Mouse (Mus musculus): ENCODE data around the gene Rasgrf1. TPM values are rescaled to one million over a fixed set of nuclear protein-coding genes. Genes with fewer than 3 reads are reported as not detected.

Gene Rasgrf1
- total and polyA plus RNA-seq, 3 experiments: not detected

- H3K4me3 ChIP-seq (replicated peaks in 1 of 3; ENCODE audit: low read depth in 2 of 3, low read length in 2 of 3, poor library complexity in 1 of 3): no peak overlapping the region
- dilution Hi-C loops (cut with MboI; ENCODE audit: extremely low pct_ligation_motif_present, extremely low pct_unique_long_range_greater_than_20kb, low sequenced_read_pairs): no loop called here
- no peaks in the 10 kb centered on the region for H3K9me3 ChIP-seq (replicated peaks; ENCODE audit: low read length)
- no peak for TF ChIP-seq SMC3 (IDR thresholded peaks at IDR 0.05; ENCODE audit: low read depth, low read length)
- TF ChIP-seq RAD21 (IDR thresholded peaks at IDR 0.05; ENCODE audit: low read depth, low read length): no peak
- TF ChIP-seq ELF1 (IDR thresholded peaks at IDR 0.05; ENCODE audit: low read depth, low read length): no peak
- TF ChIP-seq MAX (IDR thresholded peaks at IDR 0.05; ENCODE audit: low read length): no peak
- TF ChIP-seq MAZ (IDR thresholded peaks at IDR 0.05; ENCODE audit: low read depth, low read length): no peak
- TF ChIP-seq USF2 (conservative IDR thresholded peaks at IDR 0.05; ENCODE audit: low read depth, low read length): no peak
- no peak for TF ChIP-seq TCF12 (IDR thresholded peaks at IDR 0.05; ENCODE audit: low read depth, low read length)
- TF ChIP-seq ZMIZ1 (IDR thresholded peaks at IDR 0.05; ENCODE audit: low read depth, low read length): no peak
- TF ChIP-seq IRF4 (IDR thresholded peaks at IDR 0.05; ENCODE audit: low read depth, low read length): no peak
- TF ChIP-seq MXI1 (IDR thresholded peaks at IDR 0.05; ENCODE audit: low read depth, low read length): no peak
- no peak for TF ChIP-seq JUN (IDR thresholded peaks at IDR 0.05; ENCODE audit: insufficient read depth, low read depth, low read length)
- no peak for TF ChIP-seq MAFK (IDR thresholded peaks at IDR 0.05; ENCODE audit: insufficient replicate concordance, low read length)
- no peak for TF ChIP-seq CHD2 (IDR thresholded peaks at IDR 0.05; ENCODE audit: low read length)
- H3K27me3 ChIP-seq (replicated peaks): no peaks in the 10 kb centered on the region
- H3K4me2 ChIP-seq (ENCODE audit: insufficient read depth, low read depth, poor library complexity, severe bottlenecking): no peak overlapping the region
- DNase-seq (ENCODE audit: extremely low read depth): no peak
- H3K79me2 ChIP-seq (replicated peaks; ENCODE audit: control insufficient read depth, extremely low read depth, insufficient read depth, poor library complexity, severe bottlenecking): no peaks in the 10 kb centered on the region
- H3K27ac ChIP-seq (ENCODE audit: insufficient read depth, low read depth): no peak overlapping the region
- H3K36me3 ChIP-seq (replicated peaks in 1 of 2; ENCODE audit: control insufficient read depth in 1 of 2, insufficient read depth in 1 of 2, low read length in 1 of 2): no peaks in the 10 kb centered on the region
- no peak overlapping the region for H3K9ac ChIP-seq (ENCODE audit: insufficient read depth, low read depth)
- peaks cover 0 to 4% of the 10 kb centered on the region in 2 experiments; a peak in 1 of 4 replicates for H3K4me1 ChIP-seq (ENCODE audit: control insufficient read depth in 1 of 2, insufficient read depth in 2 of 2)
- in situ Hi-C loops (cut with MboI; ENCODE audit: low pct_ligation_motif_present, low pct_unique_long_range_greater_than_20kb, low sequenced_read_pairs): no loop called here
Observed at GRCm38 (mm10) chr9:89953596-89954215, 44.0 kb downstream of the Rasgrf1 start.

- dilution Hi-C loops (cut with MboI; ENCODE audit: extremely low pct_ligation_motif_present, extremely low pct_unique_long_range_greater_than_20kb, low sequenced_read_pairs) (no loop called here), in situ Hi-C loops (cut with MboI; ENCODE audit: low pct_ligation_motif_present, low pct_unique_long_range_greater_than_20kb, low sequenced_read_pairs) (no loop called here)
- H3K4me2 ChIP-seq (ENCODE audit: insufficient read depth, low read depth, poor library complexity, severe bottlenecking): no peak overlapping the region
- no peak overlapping the region for H3K9ac ChIP-seq (ENCODE audit: insufficient read depth, low read depth)
- TF ChIP-seq EP300 (IDR thresholded peaks at IDR 0.05; ENCODE audit: low read length) (no peak), MAZ (IDR thresholded peaks at IDR 0.05; ENCODE audit: low read depth, low read length) (no peak), IRF4 (IDR thresholded peaks at IDR 0.05; ENCODE audit: low read depth, low read length) (no peak), CHD1 (IDR thresholded peaks at IDR 0.05; ENCODE audit: low read depth, low read length) (no peak), MXI1 (IDR thresholded peaks at IDR 0.05; ENCODE audit: low read depth, low read length) (no peak), SMC3 (IDR thresholded peaks at IDR 0.05; ENCODE audit: low read depth, low read length) (no peak), ZC3H11A (IDR thresholded peaks at IDR 0.05; ENCODE audit: low read depth, low read length) (no peak), TBP (conservative IDR thresholded peaks at IDR 0.05; ENCODE audit: low read depth, low read length) (no peak), RCOR1 (conservative IDR thresholded peaks at IDR 0.05; ENCODE audit: low read depth, low read length) (no peak), CTCF (conservative IDR thresholded peaks at IDR 0.05 in 1 of 2, IDR thresholded peaks at IDR 0.05 in 1 of 2; ENCODE audit: low read depth in 2 of 2, low read length in 2 of 2) (no peak), BHLHE40 (IDR thresholded peaks at IDR 0.05; ENCODE audit: low read depth, low read length) (no peak), ZMIZ1 (IDR thresholded peaks at IDR 0.05; ENCODE audit: low read depth, low read length) (no peak), USF1 (IDR thresholded peaks at IDR 0.05; ENCODE audit: low read depth, low read length) (no peak), JUN (IDR thresholded peaks at IDR 0.05; ENCODE audit: insufficient read depth, low read depth, low read length) (no peak), RAD21 (IDR thresholded peaks at IDR 0.05; ENCODE audit: low read depth, low read length) (no peak), ZNF384 (IDR thresholded peaks at IDR 0.05; ENCODE audit: low read depth, low read length) (no peak), GABPA (IDR thresholded peaks at IDR 0.05; ENCODE audit: insufficient replicate concordance, low read depth, low read length) (no peak), POLR2AphosphoS2 (IDR thresholded peaks at IDR 0.05; ENCODE audit: low read depth, low read length) (no peak), ETS1 (conservative IDR thresholded peaks at IDR 0.05; ENCODE audit: low read depth, low read length) (no peak), MAX (IDR thresholded peaks at IDR 0.05; ENCODE audit: low read length) (no peak)
- no peaks in the 10 kb centered on the region for H3K9me3 ChIP-seq (replicated peaks; ENCODE audit: low read length)
- H3K27me3 ChIP-seq (replicated peaks): no peaks in the 10 kb centered on the region
- H3K36me3 ChIP-seq (replicated peaks in 1 of 2; ENCODE audit: control insufficient read depth in 1 of 2, insufficient read depth in 1 of 2, low read length in 1 of 2): no peaks in the 10 kb centered on the region
- no peaks in the 10 kb centered on the region for H3K79me2 ChIP-seq (replicated peaks; ENCODE audit: control insufficient read depth, extremely low read depth, insufficient read depth, poor library complexity, severe bottlenecking)
- H3K27ac ChIP-seq (ENCODE audit: insufficient read depth, low read depth): no peak overlapping the region
- no peak for DNase-seq (ENCODE audit: extremely low read depth)
- peaks cover 0 to 4% of the 10 kb centered on the region in 2 experiments; a peak in 1 of 4 replicates for H3K4me1 ChIP-seq (ENCODE audit: control insufficient read depth in 1 of 2, insufficient read depth in 2 of 2)
- H3K4me3 ChIP-seq (replicated peaks in 1 of 3; ENCODE audit: low read depth in 2 of 3, low read length in 2 of 3, poor library complexity in 1 of 3): no peak overlapping the region
Observed at GRCm38 (mm10) chr9:89954860-89955479, 45.3 kb downstream of the Rasgrf1 start.
